Mouse (Mus musculus): ENCODE measurements around the gene Kyat3. TPM values are rescaled to one million over a fixed set of nuclear protein-coding genes. Genes with fewer than 3 reads are reported as not detected.

Gene Kyat3
- polyA plus RNA-seq (2012; rRNA removed), result 3.7 and 5.1 TPM in 2 replicates
- 8.4 and 10.1 TPM in 2 replicates for polyA plus RNA-seq (2014; fragmentation: Nextera tagmentation; extraction: Ambion mirVana)

GRCm38 (mm10) chr3:142700442-142701322, at the start of gene Kyat3:
TSS of gene Kyat3 (plus strand) at chr3:142701051.
- H3K4me2 ChIP-seq (ENCODE audit: low read depth), result peak within 1 kb of the TSS; percentile 73
- H3K9ac ChIP-seq (replicated peaks), result peak within 1 kb of the TSS; percentile 51
- H3K4me1 ChIP-seq (replicated peaks; ENCODE audit: control insufficient read depth in 2 of 2, insufficient read depth in 2 of 2, low read length in 1 of 2), result peaks cover 6 to 12% of the 10 kb centered on the region in 2 experiments; a peak in 3 of 4 replicates
- no peaks in the 10 kb centered on the region for H3K36me3 ChIP-seq (replicated peaks; ENCODE audit: control insufficient read depth, insufficient read depth, low read depth)
- no peaks in the 10 kb centered on the region for H3K27me3 ChIP-seq (ENCODE audit: control insufficient read depth, insufficient read depth, low read length)
- DNase-seq (ENCODE audit: low read depth in 3 of 3, low spot score in 3 of 3) (peak; percentile 73 to 77 (median 74)), ATAC-seq (ENCODE audit: insufficient read depth) (peak; percentile 97)
- TF ChIP-seq CTCF (IDR thresholded peaks at IDR 0.05; ENCODE audit: low read depth) (peak; percentile 43), EP300 (IDR thresholded peaks at IDR 0.05; ENCODE audit: low read depth) (no peak)
- no peak within 1 kb of the TSS; the same call in 1 of the 2 replicates for H3K27ac ChIP-seq
- H3K9me3 ChIP-seq (ENCODE audit: control insufficient read depth, low read length), result no peaks in the 10 kb centered on the region
- under 1% methylated on average over 48 of the region's 48 CpGs for WGBS (ENCODE audit: insufficient replicate concordance)
- H3K4me3 ChIP-seq (ENCODE audit: insufficient read depth in 1 of 2, low read depth in 2 of 2, low read length in 2 of 2), result peak within 1 kb of the TSS; percentile 55 to 69

- no peaks in the 10 kb centered on the region for H3K9me3 ChIP-seq (ENCODE audit: control insufficient read depth, low read length)
- no peaks in the 10 kb centered on the region for H3K4me1 ChIP-seq (replicated peaks; ENCODE audit: control insufficient read depth in 2 of 2, insufficient read depth in 2 of 2, low read length in 1 of 2)
- no peak overlapping the region for H3K4me3 ChIP-seq (ENCODE audit: insufficient read depth in 1 of 2, low read depth in 2 of 2, low read length in 2 of 2)
- ATAC-seq (ENCODE audit: insufficient read depth) (no peak; the same call in 1 of the 2 replicates), DNase-seq (ENCODE audit: low read depth in 3 of 3, low spot score in 3 of 3) (no peak)
- H3K4me2 ChIP-seq (ENCODE audit: low read depth), result no peak overlapping the region
- no peak overlapping the region for H3K9ac ChIP-seq (replicated peaks)
- no peak for TF ChIP-seq CTCF (IDR thresholded peaks at IDR 0.05; ENCODE audit: low read depth)
- WGBS (ENCODE audit: insufficient replicate concordance), result 66% methylated on average over 8 of the region's 8 CpGs
- no peak overlapping the region for H3K27ac ChIP-seq
- H3K27me3 ChIP-seq (ENCODE audit: control insufficient read depth, insufficient read depth, low read length), result no peaks in the 10 kb centered on the region
- no peaks in the 10 kb centered on the region for H3K36me3 ChIP-seq (replicated peaks; ENCODE audit: control insufficient read depth, insufficient read depth, low read depth)
Observed at GRCm38 (mm10) chr3:142664723-142665122, 36.1 kb upstream of the Kyat3 start.

- ATAC-seq (ENCODE audit: insufficient read depth), result no peak
- no peaks in the 10 kb centered on the region for H3K9me3 ChIP-seq (ENCODE audit: control insufficient read depth, low read length)
- H3K4me3 ChIP-seq (ENCODE audit: insufficient read depth in 1 of 2, low read depth in 2 of 2, low read length in 2 of 2), result no peak overlapping the region
- no peak for DNase-seq (ENCODE audit: low read depth in 3 of 3, low spot score in 3 of 3)
- no peaks in the 10 kb centered on the region for H3K4me1 ChIP-seq (replicated peaks; ENCODE audit: control insufficient read depth in 2 of 2, insufficient read depth in 2 of 2, low read length in 1 of 2)
- no peaks in the 10 kb centered on the region for H3K27me3 ChIP-seq (ENCODE audit: control insufficient read depth, insufficient read depth, low read length)
- no peaks in the 10 kb centered on the region for H3K36me3 ChIP-seq (replicated peaks; ENCODE audit: control insufficient read depth, insufficient read depth, low read depth)
- H3K4me2 ChIP-seq (ENCODE audit: low read depth), result no peak overlapping the region
- TF ChIP-seq EP300 (IDR thresholded peaks at IDR 0.05; ENCODE audit: low read depth), result no peak
- no peak overlapping the region for H3K27ac ChIP-seq
- 35% methylated on average over 1 of the region's 1 CpGs for WGBS (ENCODE audit: insufficient replicate concordance)
- no peak overlapping the region for H3K9ac ChIP-seq (replicated peaks)
Observed at GRCm38 (mm10) chr3:142674607-142675006, 26.2 kb upstream of the Kyat3 start.

GRCm38 (mm10) chr3:142687939-142688338, 12.9 kb upstream of the Kyat3 start:
- Histone ChIP-seq H3K27me3 (ENCODE audit: control insufficient read depth, insufficient read depth, low read length) (no peaks in the 10 kb centered on the region), H3K36me3 (replicated peaks; ENCODE audit: control insufficient read depth, insufficient read depth, low read depth) (no peaks in the 10 kb centered on the region), H3K4me1 (replicated peaks; ENCODE audit: control insufficient read depth in 2 of 2, insufficient read depth in 2 of 2, low read length in 1 of 2) (no peaks in the 10 kb centered on the region), H3K9me3 (ENCODE audit: control insufficient read depth, low read length) (no peaks in the 10 kb centered on the region), H3K4me3 (ENCODE audit: insufficient read depth in 1 of 2, low read depth in 2 of 2, low read length in 2 of 2) (no peak overlapping the region), H3K27ac (no peak overlapping the region), H3K9ac (replicated peaks) (no peak overlapping the region), H3K4me2 (ENCODE audit: low read depth) (peak overlapping the region; percentile 17; the same call in 1 of the 2 replicates)
- WGBS (ENCODE audit: insufficient replicate concordance), result 59% methylated on average over 23 of the region's 23 CpGs
- no peak for DNase-seq (ENCODE audit: low read depth in 3 of 3, low spot score in 3 of 3)
- no peak for ATAC-seq (ENCODE audit: insufficient read depth)
- TF ChIP-seq EP300 (IDR thresholded peaks at IDR 0.05; ENCODE audit: low read depth) (no peak), CTCF (IDR thresholded peaks at IDR 0.05; ENCODE audit: low read depth) (no peak)

- Histone ChIP-seq H3K9me3 (ENCODE audit: control insufficient read depth, low read length) (no peaks in the 10 kb centered on the region), H3K36me3 (replicated peaks; ENCODE audit: control insufficient read depth, insufficient read depth, low read depth) (no peaks in the 10 kb centered on the region), H3K4me3 (ENCODE audit: insufficient read depth in 1 of 2, low read depth in 2 of 2, low read length in 2 of 2) (no peak overlapping the region), H3K27ac (no peak overlapping the region), H3K9ac (replicated peaks) (no peak overlapping the region), H3K27me3 (ENCODE audit: control insufficient read depth, insufficient read depth, low read length) (no peaks in the 10 kb centered on the region), H3K4me2 (ENCODE audit: low read depth) (peak overlapping the region; percentile 17; the same call in 1 of the 2 replicates), H3K4me1 (replicated peaks; ENCODE audit: control insufficient read depth in 2 of 2, insufficient read depth in 2 of 2, low read length in 1 of 2) (no peaks in the 10 kb centered on the region)
- DNase-seq (ENCODE audit: low read depth in 3 of 3, low spot score in 3 of 3) (no peak), ATAC-seq (ENCODE audit: insufficient read depth) (peak; percentile 48)
- WGBS (ENCODE audit: insufficient replicate concordance), result 27% methylated on average over 12 of the region's 13 CpGs
- TF ChIP-seq CTCF (IDR thresholded peaks at IDR 0.05; ENCODE audit: low read depth), result no peak
- no peak for TF ChIP-seq EP300 (IDR thresholded peaks at IDR 0.05; ENCODE audit: low read depth)
Observed at GRCm38 (mm10) chr3:142688353-142688752, 12.5 kb upstream of the Kyat3 start.
